Mouse (Mus musculus): ENCODE data around the gene Neu3.

DNA sequence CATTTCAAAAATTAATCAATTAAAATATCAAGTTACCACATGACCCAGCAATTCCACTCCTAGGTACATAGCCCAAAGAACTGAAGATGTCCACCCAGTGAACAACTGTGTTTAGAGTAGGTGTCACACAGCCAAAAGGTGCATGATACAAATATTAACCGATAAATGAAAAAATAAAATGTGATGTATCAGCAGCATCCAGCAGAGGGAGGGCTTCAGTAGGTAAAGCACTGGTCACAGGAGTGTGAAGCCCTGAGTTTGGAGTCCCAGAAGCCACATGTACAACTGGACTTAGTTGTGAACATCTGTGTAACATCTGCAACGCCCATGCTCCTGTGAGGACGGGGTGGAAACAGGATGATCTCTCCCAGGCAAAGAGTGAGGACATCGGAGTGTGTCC is 26.1 kb upstream of the Neu3 start:
- TF ChIP-seq GATA2 (IDR thresholded peaks at IDR 0.05; ENCODE audit: borderline replicate concordance, low read depth, low read length) = no peak
- no peak for TF ChIP-seq TAL1 (conservative IDR thresholded peaks at IDR 0.05; ENCODE audit: low read depth, low read length)
- no peak for TF ChIP-seq GATA1 (IDR thresholded peaks at IDR 0.05; ENCODE audit: borderline replicate concordance, low read length)
- no peak for TF ChIP-seq CTCF (IDR thresholded peaks at IDR 0.05; ENCODE audit: low read depth, low read length)
- no peak for TF ChIP-seq POLR2AphosphoS5 (IDR thresholded peaks at IDR 0.05; ENCODE audit: insufficient replicate concordance, low read depth, low read length)

Data from G1E (cell line).